ENCODE assay signal across 16 mouse cellular contexts in the genomic region with DNA sequence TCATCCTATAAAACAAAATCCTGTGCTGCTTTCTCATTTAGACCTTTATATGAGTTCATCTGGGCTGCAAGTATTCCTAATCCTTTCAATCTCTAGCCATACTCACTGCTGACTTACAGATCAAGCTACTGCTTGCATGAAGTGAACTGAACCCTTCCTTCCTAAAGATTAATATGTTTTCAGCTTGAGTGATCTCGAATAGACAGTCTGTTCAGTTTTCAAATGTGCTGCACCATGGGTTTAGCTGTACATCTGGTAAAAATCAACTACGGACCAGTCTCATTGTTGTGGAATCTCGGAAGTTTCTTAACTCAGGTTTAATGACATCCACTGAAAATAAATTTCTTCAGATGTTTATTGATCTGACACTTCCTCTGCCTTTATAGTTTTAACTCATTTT.
"Had no signal": no experiment of that assay in that cellular context is flagged by ENCODE, and none has a peak within 500 bp of the region (broad histone marks: within the 10 kb centered on the region; RNA-seq: fewer than 3 reads in every experiment).

No protein-coding gene starts in this region.

- H3K9ac ChIP-seq: limb, embryonic 12.5 days; limb, embryonic 15.5 days; liver, embryonic 14.5 days; liver, postnatal 0 days; lung, embryonic 14.5 days; midbrain, embryonic 12.5 days; midbrain, embryonic 15.5 days; neural tube, embryonic 12.5 days; neural tube, embryonic 15.5 days had no signal

- H3K36me3 ChIP-seq: limb, embryonic 12.5 days; limb, embryonic 15.5 days; midbrain, embryonic 12.5 days; midbrain, embryonic 15.5 days; neural tube, embryonic 12.5 days; neural tube, embryonic 15.5 days had no signal

- H3K27ac ChIP-seq: limb, embryonic 12.5 days; limb, embryonic 15.5 days; liver, embryonic 14.5 days; macrophage; midbrain, embryonic 12.5 days; midbrain, embryonic 15.5 days; neural tube, embryonic 12.5 days; neural tube, embryonic 15.5 days had no signal

- DNase-seq: kidney, adult 9 months; kidney, postnatal 14 days; kidney, postnatal 4 days; left cerebral cortex, postnatal 4 days; liver, postnatal 0 days; lung, embryonic 14.5 days; thymus, adult 18-20 months; thymus, postnatal 36 days had no signal

- H3K4me3 ChIP-seq: limb, embryonic 12.5 days; limb, embryonic 15.5 days; midbrain, embryonic 12.5 days; midbrain, embryonic 15.5 days; neural tube, embryonic 12.5 days; neural tube, embryonic 15.5 days had no signal

- H3K27me3 ChIP-seq: limb, embryonic 12.5 days; limb, embryonic 15.5 days; midbrain, embryonic 12.5 days; midbrain, embryonic 15.5 days; neural tube, embryonic 12.5 days; neural tube, embryonic 15.5 days had no signal

- H3K4me1 ChIP-seq: limb, embryonic 12.5 days; limb, embryonic 15.5 days; midbrain, embryonic 15.5 days; neural tube, embryonic 12.5 days; neural tube, embryonic 15.5 days had no signal
